Mouse (Mus musculus) kidney, embryonic 14.5 days (tissue): ENCODE data around the gene Tfb1m. TPM values are rescaled to one million over a fixed set of nuclear protein-coding genes. Genes with fewer than 3 reads are reported as not detected.

Source experiments
- polyA plus RNA-seq: library from polyadenylated mRNA; unstranded; fragments of >200 nt; fragmentation: Nextera tagmentation; extraction: Ambion mirVana; gene quantifications from 2 replicates; pipeline ENCODE4 v1.2.1, GENCODE M21; 2014

The Tfb1m gene
- polyA plus RNA-seq, 1 experiment from 2014 or later = 19.5 TPM

Other genes with a start within 250 kb of the Tfb1m start
- gene Tiam2, start 231.2 kb downstream of the Tfb1m start, polyA plus RNA-seq = 3.0 and 4.5 TPM in 2 replicates
- gene Cldn20, start 25.2 kb downstream of the Tfb1m start, polyA plus RNA-seq = 0.31 and 0.70 TPM in 2 replicates
- not detected in 2 replicates for gene Nox3, start 138.5 kb upstream of the Tfb1m start, polyA plus RNA-seq